Mouse (Mus musculus): ENCODE data around the gene Rtl1. TPM values are rescaled to one million over a fixed set of nuclear protein-coding genes. Genes with fewer than 3 reads are reported as not detected.

Rtl1 gene
- polyA plus RNA-seq, 1 experiment = not detected

DNA sequence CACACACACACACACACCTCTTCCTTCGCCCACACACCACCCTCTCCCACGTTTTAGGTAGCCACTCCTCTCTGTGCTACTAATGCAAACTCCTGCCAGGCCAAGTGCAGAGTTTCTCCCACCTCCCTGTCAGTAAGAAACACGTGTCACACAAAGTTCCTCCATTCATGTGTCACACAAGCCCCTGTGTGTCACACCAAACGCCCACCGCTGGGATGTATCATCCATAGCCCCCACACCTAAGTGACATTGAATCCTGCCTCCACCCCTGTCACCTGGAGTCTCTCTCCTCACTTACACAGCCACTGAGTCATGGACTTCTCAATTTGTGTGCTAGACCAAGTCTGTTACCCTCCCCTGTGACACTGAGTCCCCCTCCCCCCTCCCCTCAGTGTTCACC, 17.9 kb downstream of the Rtl1 start:
- no peak overlapping the region for H3K4me3 ChIP-seq (ENCODE audit: extremely low read depth, insufficient read depth, insufficient read length)
- no peak overlapping the region for H3K27ac ChIP-seq (ENCODE audit: insufficient read depth, low read length)
- no peak for DNase-seq (ENCODE audit: low read depth in 1 of 2, low spot score in 2 of 2)
- H3K27me3 ChIP-seq (ENCODE audit: control insufficient read depth, insufficient read depth, low read length) = no peaks in the 10 kb centered on the region
- H3K4me1 ChIP-seq (ENCODE audit: control insufficient read depth, insufficient read depth, insufficient read length) = no peaks in the 10 kb centered on the region
- WGBS = 67% methylated on average over 5 of the region's 5 CpGs
- TF ChIP-seq POLR2A (IDR thresholded peaks at IDR 0.05; ENCODE audit: low read depth, low read length) (no peak), CTCF (IDR thresholded peaks at IDR 0.05; ENCODE audit: extremely low read depth, insufficient read depth, insufficient read length, insufficient replicate concordance) (no peak)
- H3K36me3 ChIP-seq (ENCODE audit: control insufficient read depth, insufficient read depth, low read length) = no peaks in the 10 kb centered on the region

DNA sequence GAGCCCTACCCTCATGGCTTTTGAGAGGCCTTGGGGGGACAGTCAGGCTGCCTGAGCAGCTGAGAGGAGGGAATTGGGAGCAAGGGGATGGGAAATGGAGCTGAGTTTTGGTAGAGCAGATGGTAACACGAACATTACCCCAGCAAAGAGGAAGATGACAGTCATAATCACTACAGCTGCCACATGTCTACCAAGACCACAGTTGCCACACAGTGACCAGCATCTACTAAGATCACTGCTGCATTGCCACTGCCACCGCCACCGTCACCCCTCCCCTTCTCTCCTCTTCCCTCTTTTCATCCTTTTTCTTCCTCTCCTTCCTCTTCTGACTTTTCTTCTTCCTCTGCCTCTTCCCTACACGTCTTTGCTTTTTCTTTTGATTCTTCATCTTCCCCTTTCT, 27.9 kb downstream of the Rtl1 start:
- Histone ChIP-seq H3K27me3 (ENCODE audit: control insufficient read depth, insufficient read depth, low read length) (no peaks in the 10 kb centered on the region), H3K4me1 (ENCODE audit: control insufficient read depth, insufficient read depth, insufficient read length) (no peaks in the 10 kb centered on the region), H3K4me3 (ENCODE audit: extremely low read depth, insufficient read depth, insufficient read length) (no peak overlapping the region), H3K36me3 (ENCODE audit: control insufficient read depth, insufficient read depth, low read length) (no peaks in the 10 kb centered on the region), H3K27ac (ENCODE audit: insufficient read depth, low read length) (no peak overlapping the region)
- no peak for DNase-seq (ENCODE audit: low read depth in 1 of 2, low spot score in 2 of 2)
- no peak for TF ChIP-seq CTCF (IDR thresholded peaks at IDR 0.05; ENCODE audit: extremely low read depth, insufficient read depth, insufficient read length, insufficient replicate concordance)
- no peak for TF ChIP-seq POLR2A (IDR thresholded peaks at IDR 0.05; ENCODE audit: low read depth, low read length)
- 32% methylated on average over 4 of the region's 4 CpGs for WGBS

DNA sequence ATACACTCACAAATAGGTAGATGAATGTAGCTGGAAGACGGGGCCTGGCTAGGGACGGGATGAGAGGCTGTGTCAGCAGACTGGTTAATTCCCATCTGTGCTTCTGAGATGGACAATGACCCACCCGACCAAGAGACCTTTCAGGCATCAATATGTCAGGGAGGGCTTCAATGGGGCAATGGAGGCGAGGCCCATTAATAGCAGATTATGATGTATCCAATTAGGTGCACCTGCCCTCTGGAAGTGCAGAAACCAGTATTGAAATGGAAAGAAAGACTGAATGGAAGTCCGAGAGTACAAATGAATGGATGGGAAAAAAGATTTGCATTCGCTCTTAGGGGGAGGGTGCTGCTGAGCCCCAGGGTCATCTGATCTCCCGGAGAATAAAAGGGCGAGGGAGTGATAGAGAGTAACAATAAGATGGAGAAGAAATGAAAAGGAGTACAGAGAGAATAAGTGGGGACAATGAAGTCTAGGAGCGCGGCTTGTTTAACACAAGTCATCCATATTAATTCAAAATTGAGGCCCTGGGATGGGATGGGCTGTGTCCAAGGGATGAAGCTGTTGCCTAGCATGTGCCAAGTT, 39.9 kb downstream of the Rtl1 start:
- H3K36me3 ChIP-seq (ENCODE audit: control insufficient read depth, insufficient read depth, low read length) = no peaks in the 10 kb centered on the region
- H3K27ac ChIP-seq (ENCODE audit: insufficient read depth, low read length) = no peak overlapping the region
- no peaks in the 10 kb centered on the region for H3K27me3 ChIP-seq (ENCODE audit: control insufficient read depth, insufficient read depth, low read length)
- TF ChIP-seq POLR2A (IDR thresholded peaks at IDR 0.05; ENCODE audit: low read depth, low read length) = no peak
- TF ChIP-seq CTCF (IDR thresholded peaks at IDR 0.05; ENCODE audit: extremely low read depth, insufficient read depth, insufficient read length, insufficient replicate concordance) = no peak
- DNase-seq (ENCODE audit: low read depth in 1 of 2, low spot score in 2 of 2) = no peak
- H3K4me3 ChIP-seq (ENCODE audit: extremely low read depth, insufficient read depth, insufficient read length) = no peak overlapping the region
- WGBS = 91% methylated on average over 10 of the region's 10 CpGs
- no peaks in the 10 kb centered on the region for H3K4me1 ChIP-seq (ENCODE audit: control insufficient read depth, insufficient read depth, insufficient read length)

DNA sequence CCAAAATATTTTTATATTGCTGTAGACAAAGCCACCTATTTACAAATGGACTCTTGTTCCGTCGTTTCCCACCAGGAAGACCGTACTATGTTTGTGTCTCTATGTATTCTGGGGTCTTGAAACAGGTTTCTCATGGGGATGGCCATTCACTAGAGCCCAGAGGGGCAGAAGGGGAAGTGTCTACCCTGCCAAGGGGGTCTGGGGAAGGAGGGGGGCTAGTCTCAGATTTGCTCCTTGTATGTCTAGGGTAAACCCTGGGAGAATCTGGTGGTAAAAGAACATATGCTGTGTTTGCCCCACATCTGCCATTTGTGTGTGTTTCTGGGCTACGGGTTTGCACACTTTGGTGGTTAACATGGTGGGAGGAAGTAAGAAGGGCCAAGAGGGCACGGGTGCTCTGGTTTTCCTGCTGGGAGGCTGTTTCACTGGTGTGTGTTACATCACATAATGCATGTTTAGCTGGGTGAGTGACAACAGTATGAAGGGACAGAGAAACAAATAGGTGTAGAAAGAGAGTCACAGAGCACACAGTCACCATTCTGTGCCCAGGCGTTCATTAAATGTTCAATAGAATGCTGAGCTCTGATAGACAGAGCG, 41.1 kb downstream of the Rtl1 start:
- Histone ChIP-seq H3K36me3 (ENCODE audit: control insufficient read depth, insufficient read depth, low read length) (no peaks in the 10 kb centered on the region), H3K27ac (ENCODE audit: insufficient read depth, low read length) (no peak overlapping the region), H3K4me1 (ENCODE audit: control insufficient read depth, insufficient read depth, insufficient read length) (no peaks in the 10 kb centered on the region), H3K27me3 (ENCODE audit: control insufficient read depth, insufficient read depth, low read length) (no peaks in the 10 kb centered on the region), H3K4me3 (ENCODE audit: extremely low read depth, insufficient read depth, insufficient read length) (no peak overlapping the region)
- WGBS = 72% methylated on average over 7 of the region's 7 CpGs
- no peak for DNase-seq (ENCODE audit: low read depth in 1 of 2, low spot score in 2 of 2)
- TF ChIP-seq POLR2A (IDR thresholded peaks at IDR 0.05; ENCODE audit: low read depth, low read length) (no peak), CTCF (IDR thresholded peaks at IDR 0.05; ENCODE audit: extremely low read depth, insufficient read depth, insufficient read length, insufficient replicate concordance) (no peak)

DNA sequence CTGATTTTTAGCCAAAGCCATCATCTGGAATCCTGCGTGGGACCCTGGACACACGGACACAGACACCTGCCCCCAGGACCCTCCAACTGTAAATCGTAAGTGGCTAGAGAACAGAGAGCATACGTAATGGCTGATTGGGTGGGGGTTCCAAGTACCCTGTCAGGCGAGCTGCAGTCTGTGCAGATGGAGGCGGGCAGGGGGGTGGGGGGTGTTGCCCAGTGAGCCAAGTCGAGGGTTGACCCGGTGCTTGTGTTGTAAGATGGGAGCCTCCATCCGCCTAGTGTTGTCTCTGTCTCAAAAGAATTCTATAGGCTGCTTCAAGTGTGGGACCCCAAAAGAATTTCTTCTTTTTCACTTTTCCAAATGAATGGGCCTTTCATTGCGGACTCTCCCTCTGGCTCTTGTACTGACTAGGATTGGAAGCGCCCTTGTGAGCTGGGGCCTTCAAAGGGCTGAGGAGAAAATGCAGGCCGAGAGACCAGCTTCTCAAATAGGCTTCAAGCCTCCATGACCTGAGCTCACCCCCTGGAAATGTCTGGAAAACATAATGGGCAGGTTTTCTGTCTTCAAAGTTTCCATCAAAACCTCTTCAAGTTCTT, 41.8 kb downstream of the Rtl1 start:
- no peak overlapping the region for H3K27ac ChIP-seq (ENCODE audit: insufficient read depth, low read length)
- 91% methylated on average over 12 of the region's 12 CpGs for WGBS
- no peaks in the 10 kb centered on the region for H3K36me3 ChIP-seq (ENCODE audit: control insufficient read depth, insufficient read depth, low read length)
- DNase-seq (ENCODE audit: low read depth in 1 of 2, low spot score in 2 of 2) = no peak
- TF ChIP-seq POLR2A (IDR thresholded peaks at IDR 0.05; ENCODE audit: low read depth, low read length) (no peak), CTCF (IDR thresholded peaks at IDR 0.05; ENCODE audit: extremely low read depth, insufficient read depth, insufficient read length, insufficient replicate concordance) (no peak)
- H3K27me3 ChIP-seq (ENCODE audit: control insufficient read depth, insufficient read depth, low read length) = no peaks in the 10 kb centered on the region
- H3K4me3 ChIP-seq (ENCODE audit: extremely low read depth, insufficient read depth, insufficient read length) = no peak overlapping the region
- H3K4me1 ChIP-seq (ENCODE audit: control insufficient read depth, insufficient read depth, insufficient read length) = no peaks in the 10 kb centered on the region

DNA sequence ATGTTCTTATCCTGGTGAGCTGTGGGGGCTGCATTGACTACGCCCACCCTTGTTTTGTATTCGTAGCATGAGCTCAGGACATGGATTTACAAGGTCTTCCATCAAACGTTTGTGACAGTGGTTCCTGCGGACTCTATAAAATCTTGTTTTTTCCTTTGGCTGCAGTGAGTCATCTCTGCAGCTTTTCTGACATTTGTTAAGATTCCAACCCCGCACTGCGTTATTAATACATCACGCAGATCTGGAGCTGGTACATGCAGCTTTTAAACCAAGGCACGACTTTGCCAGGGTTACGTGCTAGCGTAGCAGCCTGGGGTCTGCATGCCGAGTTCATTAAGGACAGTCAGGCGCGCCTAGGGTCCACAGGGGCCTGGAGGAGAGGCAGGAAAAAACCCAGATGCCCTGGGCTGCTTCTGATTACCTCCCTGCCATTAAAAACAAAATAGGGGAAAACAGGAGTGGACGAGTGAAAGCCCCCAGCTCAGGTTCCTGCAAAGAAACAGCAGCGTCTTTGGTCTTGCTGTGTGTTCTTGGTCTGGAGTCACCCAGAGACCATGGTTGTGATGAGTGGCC, 44.2 kb downstream of the Rtl1 start:
- H3K27ac ChIP-seq (ENCODE audit: insufficient read depth, low read length) = no peak overlapping the region
- WGBS = 72% methylated on average over 15 of the region's 15 CpGs
- no peaks in the 10 kb centered on the region for H3K27me3 ChIP-seq (ENCODE audit: control insufficient read depth, insufficient read depth, low read length)
- H3K4me3 ChIP-seq (ENCODE audit: extremely low read depth, insufficient read depth, insufficient read length) = no peak overlapping the region
- H3K36me3 ChIP-seq (ENCODE audit: control insufficient read depth, insufficient read depth, low read length) = no peaks in the 10 kb centered on the region
- no peak for DNase-seq (ENCODE audit: low read depth in 1 of 2, low spot score in 2 of 2)
- H3K4me1 ChIP-seq (ENCODE audit: control insufficient read depth, insufficient read depth, insufficient read length) = no peaks in the 10 kb centered on the region
- TF ChIP-seq CTCF (IDR thresholded peaks at IDR 0.05; ENCODE audit: extremely low read depth, insufficient read depth, insufficient read length, insufficient replicate concordance) = no peak
- TF ChIP-seq POLR2A (IDR thresholded peaks at IDR 0.05; ENCODE audit: low read depth, low read length) = no peak

DNA sequence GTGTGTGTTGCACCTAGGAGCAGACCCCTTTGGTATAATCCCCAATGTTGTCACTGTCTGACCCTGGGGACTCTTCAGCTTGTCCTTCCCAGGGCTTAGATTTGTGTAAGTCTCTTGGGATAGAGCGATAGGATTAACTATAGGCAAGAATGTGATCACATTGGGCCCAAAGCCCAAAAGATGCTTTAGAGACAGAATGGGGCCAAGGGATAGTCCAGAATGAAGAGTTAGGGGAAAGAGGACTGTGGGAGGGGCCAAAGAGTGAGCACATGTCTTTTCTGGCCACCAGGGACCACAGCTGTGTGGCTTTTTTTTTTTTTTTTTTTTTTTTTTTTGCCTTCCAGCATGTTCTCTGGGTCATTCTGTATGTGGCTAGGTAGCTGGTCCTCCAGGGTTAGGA, 46.6 kb downstream of the Rtl1 start:
- no peaks in the 10 kb centered on the region for H3K27me3 ChIP-seq (ENCODE audit: control insufficient read depth, insufficient read depth, low read length)
- DNase-seq (ENCODE audit: low read depth in 1 of 2, low spot score in 2 of 2) = no peak
- 89% methylated on average over 1 of the region's 1 CpGs for WGBS
- H3K27ac ChIP-seq (ENCODE audit: insufficient read depth, low read length) = no peak overlapping the region
- H3K36me3 ChIP-seq (ENCODE audit: control insufficient read depth, insufficient read depth, low read length) = no peaks in the 10 kb centered on the region
- no peak overlapping the region for H3K4me3 ChIP-seq (ENCODE audit: extremely low read depth, insufficient read depth, insufficient read length)
- H3K4me1 ChIP-seq (ENCODE audit: control insufficient read depth, insufficient read depth, insufficient read length) = no peaks in the 10 kb centered on the region
- TF ChIP-seq CTCF (IDR thresholded peaks at IDR 0.05; ENCODE audit: extremely low read depth, insufficient read depth, insufficient read length, insufficient replicate concordance) (no peak), POLR2A (IDR thresholded peaks at IDR 0.05; ENCODE audit: low read depth, low read length) (no peak)

Data from spleen, adult 2 months (tissue).